Mouse (Mus musculus) lung, postnatal 10 days (tissue): ENCODE measurements around the gene Lamtor2.
A peak's percentile ranks its signal among the peaks of the same experiment; 100 is the strongest.

Experiments
- DNase-seq: peaks from one replicate; pipeline ENCODE4 v3.0.0; 2021

Lamtor2 gene

DNA sequence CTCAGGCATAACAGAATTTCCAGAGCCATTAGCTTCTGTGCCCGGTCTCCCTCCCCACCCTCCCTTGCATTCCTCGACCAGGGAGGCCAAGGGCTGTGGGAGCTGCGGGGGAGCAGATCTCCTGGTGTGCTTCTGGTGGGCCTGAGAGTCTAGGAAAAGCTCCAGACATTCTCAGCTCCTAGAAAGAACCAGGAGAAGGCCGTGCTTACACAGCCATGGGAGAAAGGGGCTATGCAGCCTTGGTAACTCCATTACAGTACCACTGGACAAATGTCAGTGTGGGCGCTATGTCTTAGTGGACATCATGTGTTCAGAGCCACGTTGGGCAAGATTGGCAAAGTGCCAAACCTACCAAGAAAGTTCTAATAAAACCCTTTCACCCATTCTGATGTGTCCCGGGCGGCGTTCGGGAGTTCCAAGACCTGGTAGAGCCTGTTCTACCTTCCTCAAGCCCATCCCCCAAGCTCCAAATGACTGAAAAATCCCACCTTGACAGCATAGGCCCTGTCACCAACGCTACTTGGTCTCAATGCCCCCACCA is 50.8 kb downstream of the Lamtor2 start:
- peak; percentile 55 for DNase-seq

DNA sequence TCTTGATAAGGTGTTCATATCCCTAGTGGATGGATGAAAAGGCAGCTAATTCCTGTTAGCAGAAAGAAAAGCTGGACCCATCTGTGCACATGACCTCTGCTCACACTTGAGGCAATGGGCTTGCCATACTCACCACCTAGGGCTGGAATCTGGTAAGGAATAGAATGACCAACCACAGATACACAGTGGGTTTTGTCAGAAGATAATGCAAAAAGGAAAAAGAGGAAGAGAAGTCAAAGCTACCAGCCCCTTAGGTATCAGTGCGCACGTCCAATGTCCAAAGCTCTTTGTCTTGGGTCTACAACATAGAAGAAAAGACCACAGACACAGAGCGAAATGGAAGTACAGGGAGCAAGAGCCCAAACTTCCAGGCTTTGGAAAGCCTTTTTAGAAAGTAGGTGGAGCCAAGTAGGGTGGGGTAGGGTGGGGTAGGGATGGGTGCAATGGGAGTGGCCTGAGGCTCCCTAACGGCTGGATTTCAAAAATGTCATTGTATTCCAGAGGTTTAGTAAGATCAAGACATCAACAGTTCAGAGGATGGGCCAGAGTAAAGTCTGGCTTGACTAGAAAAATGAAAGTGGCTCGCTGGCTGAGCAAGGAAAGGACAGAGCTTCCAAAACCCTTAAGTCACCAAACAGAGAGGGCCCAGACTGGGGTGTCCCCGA is 51.4 kb downstream of the Lamtor2 start:
- no peak for DNase-seq

DNA sequence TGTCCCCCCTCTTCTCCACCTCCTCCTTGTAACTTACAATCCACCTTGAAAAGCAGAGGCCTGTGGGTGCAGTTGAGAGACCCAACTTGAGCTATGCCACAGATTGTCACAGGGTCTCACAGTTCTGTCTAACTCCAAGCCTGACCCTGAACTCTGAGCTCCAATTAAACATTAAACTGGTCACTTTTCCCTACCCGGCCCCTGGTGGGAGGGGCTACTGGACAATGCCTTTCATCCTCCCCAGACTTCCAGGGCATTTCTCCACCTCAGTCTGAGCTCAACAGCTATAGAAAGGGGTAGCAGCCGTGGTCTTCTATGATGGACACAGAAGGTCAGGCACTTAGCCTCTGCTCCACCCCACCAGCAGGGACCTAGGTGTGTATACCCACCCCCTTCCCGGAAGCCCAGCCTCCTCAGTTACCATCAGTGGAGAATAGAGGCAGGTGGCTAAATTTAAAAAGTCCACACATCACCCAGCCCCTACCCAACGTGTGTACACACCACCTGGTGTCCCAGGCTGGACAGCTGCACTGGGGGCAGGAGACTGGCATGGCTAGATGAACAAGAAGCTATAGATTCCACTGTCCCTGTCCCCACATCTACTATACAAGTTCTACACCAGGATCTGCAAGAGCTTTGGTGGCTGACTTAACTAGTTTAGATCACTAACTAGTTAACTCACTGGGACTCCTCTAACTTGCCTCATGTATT is 52.1 kb downstream of the Lamtor2 start:
- no peak for DNase-seq

DNA sequence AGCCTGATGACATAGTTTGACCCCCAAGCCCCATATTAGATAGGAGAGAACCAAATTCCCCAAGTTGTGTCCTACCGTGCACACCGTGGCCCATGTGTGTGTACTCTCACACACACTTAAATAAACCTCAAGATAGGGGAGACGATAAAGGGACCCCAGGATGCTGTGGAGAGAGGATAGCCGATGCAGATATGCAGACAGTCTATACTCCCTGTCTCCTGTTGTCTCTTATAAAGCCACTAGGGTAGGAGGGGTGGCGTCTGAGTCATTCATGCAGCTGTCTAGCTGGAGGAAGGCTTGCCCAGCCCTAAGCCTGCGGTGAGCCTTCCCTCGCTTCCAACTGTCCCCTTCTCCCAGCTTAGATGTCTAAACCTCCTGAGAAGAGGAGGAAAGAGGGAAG is 52.8 kb downstream of the Lamtor2 start:
- no peak for DNase-seq
